34 mouse cellular contexts compared by ENCODE assay signal in the genomic region with DNA sequence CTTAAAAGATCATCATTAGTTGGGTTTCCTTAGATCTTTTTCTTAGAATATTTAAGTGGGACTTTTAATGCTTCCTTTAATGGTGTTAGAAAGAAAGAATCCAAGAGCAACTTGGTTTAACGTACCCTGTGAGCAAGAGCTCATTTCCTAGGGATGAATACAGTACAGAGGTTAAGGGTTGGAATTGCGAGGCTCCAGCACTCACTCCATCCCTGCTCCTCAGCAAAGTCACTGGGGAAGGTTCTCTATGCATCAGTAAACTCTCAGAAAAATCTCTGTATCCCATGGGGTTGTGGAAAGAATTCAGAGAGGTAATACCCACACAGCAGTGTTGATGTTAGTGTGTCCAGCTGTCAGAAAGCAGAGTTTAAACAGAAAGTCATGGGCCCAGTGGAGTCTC. TPM values are rescaled to one million over a fixed set of nuclear protein-coding genes. Genes with fewer than 3 reads are reported as not detected.
DNase-seq lines count a peak whose midpoint lies in the region; ATAC-seq and TF ChIP-seq lines count a peak whose summit lies in the region.
"Had no signal": no experiment of that assay in that cellular context is flagged by ENCODE, and none has a peak within 500 bp of the region (broad histone marks: within the 10 kb centered on the region; RNA-seq: fewer than 3 reads in every experiment).

No protein-coding gene starts in this region.

- H3K4me1 ChIP-seq in lung, embryonic 14.5 days (ENCODE audit: insufficient read depth) = peaks cover 13% of the 10 kb centered on the region; the same call in 1 of the 2 replicates
- no peaks in the 10 kb centered on the region; the same call in 1 of the 2 replicates for H3K4me1 ChIP-seq in lung, postnatal 0 days (ENCODE audit: insufficient read depth, low read depth, low read length)
- no peaks in the 10 kb centered on the region; the same call in 1 of the 2 replicates for H3K4me1 ChIP-seq in stomach, postnatal 0 days (replicated peaks; ENCODE audit: control insufficient read depth, insufficient read depth)
- peaks cover 10% of the 10 kb centered on the region; the same call in 1 of the 2 replicates for H3K4me1 ChIP-seq in forebrain, embryonic 10.5 days
- H3K4me1 ChIP-seq: embryonic facial prominence, embryonic 15.5 days; forebrain, embryonic 13.5 days had no signal

- ATAC-seq in lung, embryonic 14.5 days (ENCODE audit: insufficient read depth) = peak; percentile 64
- ATAC-seq in lung, postnatal 0 days = peak; percentile 28; the same call in 1 of the 2 replicates
- ATAC-seq in stomach, postnatal 0 days (ENCODE audit: low FRiP score, low TSS enrichment) = no peak
- ATAC-seq: forebrain, embryonic 13.5 days; forebrain, embryonic 16.5 days; hindbrain, postnatal 0 days had no signal

- intact Hi-C loops in heart, postnatal 14 days (cut with DNase I) = no loop called here

- whole genome bisulfite sequencing in lung, embryonic 14.5 days = 55% methylated on average over 2 of the region's 2 CpGs
- WGBS in lung, postnatal 0 days = 57% methylated on average over 2 of the region's 2 CpGs
- 64% methylated on average over 2 of the region's 2 CpGs for WGBS in stomach, postnatal 0 days
- WGBS in forebrain, embryonic 10.5 days = 94% methylated on average over 2 of the region's 2 CpGs

- no peak for TF ChIP-seq EP300 in lung, postnatal 0 days (IDR thresholded peaks at IDR 0.05)
- no peak for TF ChIP-seq EP300 in stomach, postnatal 0 days (optimal IDR thresholded peaks at IDR 0.05)

- DNase-seq in heart, adult 11 months = peak; percentile 54
- DNase-seq in heart, postnatal 14 days = no peak
- DNase-seq in lung, embryonic 14.5 days = no peak
- DNase-seq in lung, adult 18-20 months = no peak
- no peak for DNase-seq in lung, postnatal 0 days (ENCODE audit: low spot score)
- DNase-seq in lung, postnatal 14 days = no peak
- DNase-seq in stomach, postnatal 0 days (ENCODE audit: low spot score) = no peak
- no peak for DNase-seq in forebrain, embryonic 10.5 days (ENCODE audit: extremely low spot score, low spot score)
- DNase-seq: adrenal gland, postnatal 10 days; B cell, adult 2 months; cerebellum, adult 18-20 months; cerebellum, adult 9-10 months; cerebellum, postnatal 14 days; gastrocnemius, postnatal 14 days; heart, adult 18-20 months; heart, postnatal 10 days; heart, postnatal 4 days had no signal

- H3K27me3 ChIP-seq in lung, embryonic 14.5 days (ENCODE audit: insufficient read depth, low read length) = no peaks in the 10 kb centered on the region
- no peaks in the 10 kb centered on the region for H3K27me3 ChIP-seq in lung, postnatal 0 days (replicated peaks; ENCODE audit: insufficient read depth, low read length)
- no peaks in the 10 kb centered on the region for H3K27me3 ChIP-seq in stomach, postnatal 0 days (ENCODE audit: control insufficient read depth, insufficient read depth, low read length)
- no peaks in the 10 kb centered on the region for H3K27me3 ChIP-seq in forebrain, embryonic 10.5 days (ENCODE audit: poor library complexity, severe bottlenecking)
- H3K27me3 ChIP-seq: CH12.LX; embryonic facial prominence, embryonic 12.5 days; embryonic facial prominence, embryonic 15.5 days; forebrain, embryonic 13.5 days; heart, embryonic 12.5 days; heart, embryonic 15.5 days; Patski had no signal

- H3K36me3 ChIP-seq in lung, embryonic 14.5 days (ENCODE audit: insufficient read depth) = no peaks in the 10 kb centered on the region
- no peaks in the 10 kb centered on the region for H3K36me3 ChIP-seq in lung, postnatal 0 days (ENCODE audit: insufficient read depth, low read length)
- H3K36me3 ChIP-seq in stomach, postnatal 0 days (ENCODE audit: control insufficient read depth, insufficient read depth, low read length) = no peaks in the 10 kb centered on the region
- no peaks in the 10 kb centered on the region for H3K36me3 ChIP-seq in forebrain, embryonic 10.5 days (replicated peaks)
- H3K36me3 ChIP-seq: embryonic facial prominence, embryonic 12.5 days; embryonic facial prominence, embryonic 15.5 days; G1E; heart, embryonic 12.5 days; heart, embryonic 15.5 days had no signal

- H3K4me3 ChIP-seq in lung, embryonic 14.5 days (ENCODE audit: low read depth, low read length) = no peak overlapping the region
- no peak overlapping the region for H3K4me3 ChIP-seq in lung, postnatal 0 days (ENCODE audit: low read depth, low read length)
- no peak overlapping the region for H3K4me3 ChIP-seq in stomach, postnatal 0 days (ENCODE audit: low read depth, low read length)
- no peak overlapping the region for H3K4me3 ChIP-seq in forebrain, embryonic 10.5 days
- H3K4me3 ChIP-seq: embryonic facial prominence, embryonic 12.5 days; embryonic facial prominence, embryonic 15.5 days; erythroblast, embryonic 14.5 days; forebrain, embryonic 13.5 days; heart, embryonic 12.5 days; heart, embryonic 15.5 days had no signal

- no peak for TF ChIP-seq CTCF in lung, embryonic 14.5 days (IDR thresholded peaks at IDR 0.05; ENCODE audit: low read depth)
- TF ChIP-seq CTCF in lung, postnatal 0 days (IDR thresholded peaks at IDR 0.05) = no peak
- TF ChIP-seq CTCF in stomach, postnatal 0 days (IDR thresholded peaks at IDR 0.05; ENCODE audit: low read depth) = no peak

- no peak overlapping the region for H3K9ac ChIP-seq in lung, embryonic 14.5 days
- no peak overlapping the region for H3K9ac ChIP-seq in lung, postnatal 0 days (replicated peaks; ENCODE audit: low read depth)
- no peak overlapping the region for H3K9ac ChIP-seq in stomach, postnatal 0 days (ENCODE audit: low read length)
- H3K9ac ChIP-seq: embryonic facial prominence, embryonic 12.5 days; embryonic facial prominence, embryonic 15.5 days; forebrain, embryonic 13.5 days; heart, embryonic 12.5 days; heart, embryonic 15.5 days; hindbrain, embryonic 14.5 days had no signal

- H3K4me2 ChIP-seq in lung, embryonic 14.5 days = no peak overlapping the region
- H3K4me2 ChIP-seq in lung, postnatal 0 days (replicated peaks; ENCODE audit: low read depth, low read length) = no peak overlapping the region
- H3K4me2 ChIP-seq in stomach, postnatal 0 days (replicated peaks; ENCODE audit: low read depth) = no peak overlapping the region
- H3K4me2 ChIP-seq: embryonic facial prominence, embryonic 12.5 days; embryonic facial prominence, embryonic 15.5 days; forebrain, embryonic 13.5 days; heart, embryonic 12.5 days; heart, embryonic 15.5 days; hindbrain, embryonic 14.5 days had no signal

- peak overlapping the region; percentile 77 for H3K27ac ChIP-seq in lung, embryonic 14.5 days (ENCODE audit: low read depth)
- no peak overlapping the region for H3K27ac ChIP-seq in lung, postnatal 0 days (ENCODE audit: low read length)
- peak overlapping the region; percentile 53; the same call in 1 of the 2 replicates for H3K27ac ChIP-seq in stomach, postnatal 0 days (replicated peaks)
- no peak overlapping the region for H3K27ac ChIP-seq in forebrain, embryonic 10.5 days
- H3K27ac ChIP-seq: embryonic facial prominence, embryonic 12.5 days; embryonic facial prominence, embryonic 15.5 days; forebrain, embryonic 13.5 days; heart, embryonic 15.5 days; hindbrain, embryonic 14.5 days; hindbrain, postnatal 0 days had no signal

- no peaks in the 10 kb centered on the region for H3K9me3 ChIP-seq in lung, embryonic 14.5 days (ENCODE audit: low read depth, low read length)
- H3K9me3 ChIP-seq in lung, postnatal 0 days (ENCODE audit: low read length) = no peaks in the 10 kb centered on the region
- H3K9me3 ChIP-seq in stomach, postnatal 0 days (ENCODE audit: control insufficient read depth, low read length) = no peaks in the 10 kb centered on the region
- H3K9me3 ChIP-seq in forebrain, embryonic 10.5 days = no peaks in the 10 kb centered on the region
- H3K9me3 ChIP-seq: embryonic facial prominence, embryonic 12.5 days; embryonic facial prominence, embryonic 15.5 days; forebrain, embryonic 13.5 days; G1E; heart, embryonic 12.5 days; heart, embryonic 15.5 days had no signal

RNA-seq across cellular contexts. Expression of gene P2ry14, which starts 13.3 kb away (rescaled TPM):
- 1 to 10 TPM; 6.1 to 7.2 TPM for total RNA-seq in heart, postnatal 14 days (2021)
- 11.7 and 14.7 TPM in 2 replicates for polyA plus RNA-seq in lung, embryonic 14.5 days (2014; fragmentation: Nextera tagmentation; extraction: Ambion mirVana)
- 65.2 and 68.4 TPM in 2 replicates for polyA plus RNA-seq in lung, postnatal 0 days (2015; fragmentation: Nextera tagmentation; extraction: Ambion mirVana)
- polyA plus RNA-seq in stomach, postnatal 0 days (2015; fragmentation: Nextera tagmentation; extraction: Ambion mirVana) = 9.8 and 13.4 TPM in 2 replicates
- 1.9 and 2.4 TPM in 2 replicates for polyA plus RNA-seq in forebrain, embryonic 10.5 days (2016; fragmentation: Nextera tagmentation; extraction: Ambion mirVana)
- polyA plus RNA-seq: erythroblast, embryonic 14.5 days; G1E had no signal

RNA-seq across cellular contexts. Expression of gene Gpr171, which starts 38.5 kb away (rescaled TPM):
- total RNA-seq in heart, postnatal 14 days (2021) = under 1 TPM; 0.29 to 0.56 TPM
- polyA plus RNA-seq in lung, embryonic 14.5 days (2014; fragmentation: Nextera tagmentation; extraction: Ambion mirVana) = 0.80 and 0.84 TPM in 2 replicates
- polyA plus RNA-seq in lung, postnatal 0 days (2015; fragmentation: Nextera tagmentation; extraction: Ambion mirVana) = 0.68 and 1.1 TPM in 2 replicates
- 0.19 and 0.33 TPM in 2 replicates for polyA plus RNA-seq in stomach, postnatal 0 days (2015; fragmentation: Nextera tagmentation; extraction: Ambion mirVana)
- polyA plus RNA-seq in forebrain, embryonic 10.5 days (2016; fragmentation: Nextera tagmentation; extraction: Ambion mirVana) = 1.6 TPM in 2 replicates
- total RNA-seq: gastrocnemius, postnatal 14 days; heart, postnatal 10 days; heart, postnatal 4 days; hindbrain, postnatal 0 days had no signal
- polyA plus RNA-seq: erythroblast, embryonic 14.5 days; G1E; Patski had no signal

RNA-seq across cellular contexts. Expression of gene Gpr87, which starts 54.8 kb away (rescaled TPM):
- not detected for total RNA-seq in heart, postnatal 14 days (2021)
- 0.22 TPM in 1 of 2 replicates, not detected in the other for polyA plus RNA-seq in lung, embryonic 14.5 days (2014; fragmentation: Nextera tagmentation; extraction: Ambion mirVana)
- not detected in 2 replicates for polyA plus RNA-seq in lung, postnatal 0 days (2015; fragmentation: Nextera tagmentation; extraction: Ambion mirVana)
- polyA plus RNA-seq in stomach, postnatal 0 days (2015; fragmentation: Nextera tagmentation; extraction: Ambion mirVana) = 46.9 and 49.3 TPM in 2 replicates
- polyA plus RNA-seq in forebrain, embryonic 10.5 days (2016; fragmentation: Nextera tagmentation; extraction: Ambion mirVana) = 0.17 and 0.20 TPM in 2 replicates
- total RNA-seq: adrenal gland, adult 18-20 months; adrenal gland, postnatal 10 days; adrenal gland, postnatal 36 days; CH12.LX; gastrocnemius, adult 18-20 months; gastrocnemius, postnatal 14 days; gastrocnemius, postnatal 4 days; heart, adult 18-20 months; heart, postnatal 10 days; heart, postnatal 4 days; hindbrain, postnatal 0 days had no signal
- polyA plus RNA-seq: erythroblast, embryonic 14.5 days; forebrain, embryonic 16.5 days; G1E; hindbrain, embryonic 11.5 days; hindbrain, embryonic 14.5 days; Patski had no signal

Comparison
In these comparisons a context has a peak if more than half of its experiments do, and no peak if none do; other contexts are left out.
1. H3K27ac ChIP-seq: peak in lung, embryonic 14.5 days (single experiment) and stomach, postnatal 0 days (single experiment); none in lung, postnatal 0 days (single experiment) and forebrain, embryonic 10.5 days (single experiment).
2. RNA of gene Gpr87, which starts 54.8 kb away (polyA plus RNA-seq): 46.9 to 49.3 TPM in stomach, postnatal 0 days; 0.22 TPM in lung, embryonic 14.5 days, 0.17 to 0.20 TPM in forebrain, embryonic 10.5 days and not detected in lung, postnatal 0 days; every median in the first group is over 10 times any median in the second.